Mouse (Mus musculus): ENCODE data around the gene Golgb1.

- TF ChIP-seq CTCF (IDR thresholded peaks at IDR 0.05; ENCODE audit: low read depth) (no peak), EP300 (optimal IDR thresholded peaks at IDR 0.05) (no peak)
Measured at GRCm38 (mm10) chr16:36903156-36903555, 28.2 kb downstream of the Golgb1 start.
